Mouse (Mus musculus) kidney, postnatal 0 days (tissue): ENCODE measurements around the gene Pih1d3. TPM values are rescaled to one million over a fixed set of nuclear protein-coding genes. Genes with fewer than 3 reads are reported as not detected.

Experiments
- ATAC-seq: fragments of 200-750 bp; cut with Nextera tagmentation; replicated peaks from 2 replicates; pipeline ENCODE4 v1.8.0; 2017; ENCODE audit warnings: low read depth, moderate number of reproducible peaks, moderate TSS enrichment, moderate library complexity; ENCODE audit not compliant: low FRiP score
- DNase-seq: peaks from one replicate; pipeline ENCODE4 v3.0.0-alpha.2; 2016; ENCODE audit warnings: low spot score
- H3K27ac ChIP-seq: fragments of 300-500 bp; sonication (generic); 2 replicates; pipeline ENCODE4 v1.5.1; 2014; ENCODE audit warnings: mild to moderate bottlenecking
- H3K27me3 ChIP-seq: fragments of 300-500 bp; sonication (generic); 2 replicates; pipeline ENCODE4 v1.6.1; 2014; ENCODE audit warnings: low read length, mixed read lengths; ENCODE audit not compliant: insufficient read depth
- H3K36me3 ChIP-seq: fragments of 300-500 bp; sonication (generic); 2 replicates; pipeline ENCODE4 v1.6.1; 2014; ENCODE audit warnings: low read length, mixed read lengths; ENCODE audit not compliant: insufficient read depth
- H3K4me1 ChIP-seq: fragments of 300-500 bp; sonication (generic); replicated peaks from 2 replicates; pipeline ENCODE4 v1.6.1; 2014; ENCODE audit warnings: antibody characterized with exemption, low read length, mixed read lengths; ENCODE audit not compliant: insufficient read depth
- H3K4me2 ChIP-seq: fragments of 300-500 bp; sonication (generic); 2 replicates; pipeline ENCODE4 v1.6.1; 2014; ENCODE audit warnings: mild to moderate bottlenecking, low read length, moderate library complexity, mixed read lengths
- H3K4me3 ChIP-seq: fragments of 300-500 bp; sonication (generic); replicated peaks from 2 replicates; pipeline ENCODE4 v1.5.1; 2014; ENCODE audit warnings: low read depth, low read length
- H3K9ac ChIP-seq: fragments of 300-500 bp; sonication (generic); 2 replicates; pipeline ENCODE4 v1.6.1; 2014; ENCODE audit warnings: low read depth, low read length
- H3K9me3 ChIP-seq: fragments of 300-500 bp; sonication (generic); replicated peaks from 2 replicates; pipeline ENCODE4 v1.6.1; 2016; ENCODE audit warnings: low read length, inconsistent platforms, mixed read lengths
- CTCF ChIP-seq: IDR thresholded peaks from 2 replicates; pipeline ENCODE4 v1.5.1; 2016; ENCODE audit warnings: antibody characterized with exemption, low read depth, mild to moderate bottlenecking, moderate library complexity
- WGBS: fragments of 180-500 bp; shearing (Covaris S2); extraction: QIAGEN DNeasy Blood & Tissue Kit; methylation state at CpG from one replicate; pipeline ENCODE4 v1.1.7; 2014; 5-methylcytosine and 5-hydroxymethylcytosine counted together
- polyA plus RNA-seq: library from polyadenylated mRNA; unstranded; fragments of >200 nt; fragmentation: Nextera tagmentation; extraction: Ambion mirVana; gene quantifications from 2 replicates; pipeline ENCODE4 v1.2.1, GENCODE M21; 2015

The Pih1d3 gene
- polyA plus RNA-seq, 1 experiment from 2014 or later: not detected

GRCm38 (mm10) chr1:31233319-31234036, 10.8 kb downstream of the Pih1d3 start:
- H3K27me3 ChIP-seq: no peaks in the 10 kb centered on the region
- no peak overlapping the region for H3K9ac ChIP-seq
- no peaks in the 10 kb centered on the region for H3K36me3 ChIP-seq
- no peak for TF ChIP-seq CTCF
- no peak overlapping the region for H3K27ac ChIP-seq
- H3K4me1 ChIP-seq: no peaks in the 10 kb centered on the region
- no peaks in the 10 kb centered on the region for H3K9me3 ChIP-seq
- ATAC-seq: peak; percentile 82
- no peak for DNase-seq
- no peak overlapping the region for H3K4me2 ChIP-seq
- H3K4me3 ChIP-seq: no peak overlapping the region

GRCm38 (mm10) chr1:31260218-31260923, 37.7 kb downstream of the Pih1d3 start:
- Histone ChIP-seq H3K9me3 (no peaks in the 10 kb centered on the region), H3K4me1 (no peaks in the 10 kb centered on the region), H3K4me3 (no peak overlapping the region), H3K9ac (no peak overlapping the region), H3K4me2 (no peak overlapping the region), H3K36me3 (no peaks in the 10 kb centered on the region), H3K27me3 (no peaks in the 10 kb centered on the region), H3K27ac (no peak overlapping the region)
- TF ChIP-seq CTCF: no peak
- WGBS: 66% methylated on average over 10 of the region's 10 CpGs
- ATAC-seq (no peak; the same call in 1 of the 2 replicates), DNase-seq (peak; percentile 54)

Other genes starting within 250 kb of the Pih1d3 start
- not detected in 2 replicates for gene AC153137.1, start 244.9 kb upstream of the Pih1d3 start, polyA plus RNA-seq
- gene Lgsn, start 46.4 kb upstream of the Pih1d3 start, polyA plus RNA-seq: not detected in 2 replicates
- not detected in 2 replicates for gene 4931428L18Rik, start 154 bp upstream of the Pih1d3 start, polyA plus RNA-seq